Mouse (Mus musculus) Muller cell, postnatal 12 days (primary cell): ENCODE measurements at regions not wholly inside any gene's neighbourhood (a gene's known extent, or its start where the extent isn't known, plus 50 kb on each side); places are given as distances from the start of the nearest gene placed in this dataset.

ENCODE experiments used
- DNase-seq: peaks from one replicate; pipeline ENCODE4 v3.0.0-alpha.2; 2015; ENCODE audit errors: inconsistent ontology term

DNA sequence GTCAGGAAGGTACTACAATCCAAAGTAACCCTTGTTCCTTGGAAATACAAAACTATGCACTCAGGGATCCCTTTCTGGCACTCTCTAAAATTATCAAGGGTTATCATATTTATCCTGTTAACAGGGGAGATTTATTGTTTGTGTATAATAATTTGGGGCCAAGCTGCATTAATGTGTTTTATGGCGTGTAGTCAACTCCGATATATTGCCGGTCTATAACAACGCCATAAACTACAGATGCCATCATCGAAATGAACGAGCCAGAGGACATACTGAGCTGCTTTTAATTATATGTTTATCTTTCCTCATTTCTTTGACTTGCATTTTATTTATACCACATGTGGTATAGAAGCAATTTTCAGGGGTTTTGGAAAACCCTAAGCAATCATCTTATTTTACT lies 147.2 kb downstream of the Nr2f2 start:
- DNase-seq, result no peak

DNA sequence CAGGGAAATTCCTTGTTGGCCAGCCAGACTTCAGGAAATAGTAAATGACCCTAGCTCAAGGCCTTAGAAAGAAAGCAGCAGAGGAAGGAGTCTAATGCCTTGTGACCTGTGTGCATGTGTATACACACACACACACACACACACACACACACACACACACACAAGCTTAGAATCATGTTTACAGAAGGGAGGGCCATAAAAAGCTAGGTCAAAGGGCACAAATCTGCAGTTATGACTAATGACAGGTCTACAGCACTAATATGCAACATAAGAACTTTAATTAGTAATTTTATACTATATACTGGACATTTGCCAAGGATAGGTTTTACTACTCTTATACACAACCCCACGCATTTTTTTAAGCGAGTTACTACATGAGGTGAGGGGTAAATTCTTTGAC lies 149.4 kb downstream of the Nr2f2 start:
- DNase-seq, result no peak

DNA sequence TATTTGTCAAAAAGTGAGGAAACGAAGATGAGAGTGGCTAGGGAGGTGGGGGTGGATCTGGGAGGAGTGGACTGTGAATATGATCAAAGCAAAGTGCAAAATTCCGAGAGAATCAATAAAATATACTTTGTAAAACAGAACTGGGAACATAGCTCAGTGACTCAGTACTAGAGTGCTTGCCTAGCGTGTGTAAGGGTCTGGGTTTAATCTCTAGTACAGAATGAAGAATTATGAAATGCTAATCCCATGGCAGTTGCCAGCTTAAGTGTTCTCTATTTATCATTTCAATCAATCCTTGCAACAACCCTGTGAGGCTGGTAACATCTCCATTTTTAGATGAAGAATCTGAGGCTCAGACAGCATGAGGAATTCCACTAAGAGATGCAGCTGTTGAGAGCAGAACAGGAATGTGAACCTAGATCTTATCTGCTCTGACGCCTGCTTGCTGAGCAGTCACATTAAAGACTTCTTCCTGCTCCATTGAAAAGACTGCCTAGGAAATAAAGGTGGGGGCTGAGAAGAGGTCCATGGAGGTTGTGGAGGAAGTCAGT lies 152.5 kb downstream of the Nr2f2 start:
- DNase-seq, result no peak

DNA sequence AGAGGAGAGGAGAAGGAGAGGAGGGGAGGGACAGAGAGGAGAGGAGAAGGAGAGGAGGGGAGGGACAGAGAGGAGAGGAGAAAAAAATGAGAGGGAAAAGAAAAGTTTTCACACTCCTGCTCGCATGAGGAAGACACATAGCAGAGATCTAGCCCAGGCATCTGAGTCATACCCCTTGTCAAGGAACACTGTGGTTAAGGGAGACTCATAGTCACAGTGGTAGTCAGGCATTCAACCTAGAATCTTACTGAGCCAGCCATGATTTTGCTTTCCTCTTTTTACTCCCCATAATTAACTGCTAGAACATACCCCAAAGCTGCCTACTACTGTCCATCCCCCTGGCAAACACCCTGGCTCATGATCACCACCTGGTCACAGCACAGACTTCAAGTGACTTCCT lies 160.6 kb downstream of the Nr2f2 start:
- DNase-seq, result peak; percentile 10

GRCm38 (mm10) chr7:70200188-70200587 lies 166.3 kb downstream of the Nr2f2 start:
- DNase-seq, result peak; percentile 56

- no peak for DNase-seq
Measured at GRCm38 (mm10) chr7:70178956-70179355, 187.6 kb downstream of the Nr2f2 start.

DNA sequence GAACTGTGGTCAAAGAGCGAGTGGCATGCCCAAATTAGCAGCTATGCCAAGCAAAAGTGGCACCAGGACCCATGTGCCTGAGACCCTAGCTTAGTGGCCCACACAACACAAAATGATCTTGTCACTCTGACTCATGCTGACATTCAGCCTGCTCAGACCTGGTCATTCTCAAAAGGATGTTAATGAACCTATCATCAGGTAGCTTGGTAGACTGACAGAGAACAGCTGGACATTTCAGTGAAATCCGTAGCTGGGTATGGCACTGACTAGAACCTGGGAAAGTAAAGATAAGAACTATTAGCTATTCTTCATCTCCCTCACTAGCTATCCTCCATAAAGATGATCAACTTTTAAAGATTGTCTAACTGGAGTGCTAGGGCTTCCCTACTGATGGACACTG lies 188.5 kb downstream of the Nr2f2 start:
- no peak for DNase-seq

DNA sequence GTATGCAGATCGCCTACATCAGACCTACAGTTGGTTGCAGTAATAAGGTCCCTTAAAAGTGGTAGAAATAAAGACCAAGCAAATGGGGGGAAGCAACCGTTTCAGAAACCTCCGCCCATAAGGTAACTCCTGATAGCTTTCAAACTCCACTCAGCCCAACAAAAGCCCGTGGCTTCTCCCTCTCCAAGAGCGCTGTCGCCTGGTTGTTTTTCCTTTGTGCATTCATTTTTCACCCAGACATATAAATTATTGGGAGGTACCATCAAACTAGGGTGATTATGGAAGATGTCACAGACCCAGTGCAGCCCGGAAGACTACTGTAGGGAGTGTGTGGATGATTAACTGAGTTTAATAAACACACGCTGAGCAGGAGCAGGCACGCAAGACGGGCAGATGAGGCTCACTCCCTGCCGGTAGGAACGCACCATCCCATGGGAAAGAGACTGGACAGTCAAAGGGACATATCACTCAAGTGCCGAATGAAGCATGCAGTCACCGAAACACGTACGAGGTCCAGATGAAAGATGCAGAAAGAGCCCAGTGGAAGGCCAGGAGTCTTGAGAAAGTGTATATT lies 189.8 kb downstream of the Nr2f2 start:
- no peak for DNase-seq

DNA sequence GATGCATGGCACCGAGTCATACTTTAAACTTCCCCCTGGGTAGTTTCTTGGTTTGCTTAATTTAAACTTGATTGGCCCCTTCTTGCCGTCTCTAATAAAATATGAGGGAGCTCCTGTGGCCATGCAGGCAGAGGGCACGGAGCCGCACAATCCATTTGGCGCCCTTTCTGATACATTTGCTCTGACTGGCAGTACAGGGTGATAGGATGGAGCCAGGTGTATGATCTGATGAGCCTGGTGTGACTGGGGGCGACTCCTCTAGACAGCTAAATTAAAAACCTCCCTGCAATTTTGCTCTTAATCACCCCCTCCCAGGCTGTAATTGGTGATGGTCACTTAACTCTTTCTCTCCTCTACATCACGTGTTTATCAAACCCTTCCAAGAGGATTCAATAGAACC lies 190.4 kb downstream of the Nr2f2 start:
- no peak for DNase-seq

GRCm38 (mm10) chr7:70172431-70172830 lies 194.1 kb downstream of the Nr2f2 start:
- no peak for DNase-seq

- DNase-seq, result no peak
Measured at GRCm38 (mm10) chr7:70171456-70171855, 195.1 kb downstream of the Nr2f2 start.

DNA sequence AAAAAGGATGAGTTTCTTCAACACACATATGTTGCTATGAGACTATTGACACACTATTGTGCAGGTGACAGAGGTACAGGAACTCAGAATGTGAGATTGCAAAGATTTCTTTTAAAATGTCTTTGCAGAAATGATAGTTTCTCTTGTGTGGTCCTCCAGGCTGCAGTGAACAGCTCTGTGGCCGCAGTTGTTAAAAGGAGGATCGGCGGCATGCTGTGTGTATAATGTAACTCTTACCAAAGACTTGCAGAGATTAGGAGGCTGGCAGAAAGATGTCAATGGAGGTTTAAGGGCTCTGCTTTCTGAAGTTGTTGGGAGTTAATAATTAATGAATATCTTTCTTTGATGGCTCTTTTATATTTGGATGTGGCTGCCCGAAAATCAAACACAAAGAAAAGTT lies 198.5 kb downstream of the Nr2f2 start:
- no peak for DNase-seq

GRCm38 (mm10) chr7:70166081-70166480 lies 200.5 kb downstream of the Nr2f2 start:
- DNase-seq, result no peak

GRCm38 (mm10) chr7:70165501-70165900 lies 201.0 kb downstream of the Nr2f2 start:
- DNase-seq, result no peak

DNA sequence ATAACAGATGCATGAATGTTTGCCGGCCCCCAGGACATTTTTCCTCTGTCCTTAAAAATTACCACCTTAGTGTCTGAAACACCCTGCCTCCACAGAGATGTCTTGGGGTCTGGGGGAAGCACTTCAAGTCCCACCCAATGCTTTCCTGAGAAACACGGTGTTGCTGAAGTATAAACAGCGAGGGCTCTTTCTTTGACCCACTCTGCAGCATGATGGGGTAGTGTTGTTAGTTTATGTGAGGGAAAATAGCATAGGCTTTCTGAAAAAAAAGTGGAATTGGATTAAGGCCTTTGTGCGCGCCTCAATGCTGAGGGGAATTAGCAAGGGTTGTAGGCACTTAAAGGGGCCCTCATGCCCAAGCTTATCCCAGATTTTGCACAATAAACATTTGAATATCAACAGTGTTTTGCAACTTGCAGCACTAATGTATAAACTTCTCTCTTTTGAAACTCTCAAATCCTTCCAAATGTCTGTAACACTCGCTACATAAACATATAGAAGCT lies 201.8 kb downstream of the Nr2f2 start:
- no peak for DNase-seq

GRCm38 (mm10) chr7:70158531-70158930 lies 208.0 kb downstream of the Nr2f2 start:
- no peak for DNase-seq

GRCm38 (mm10) chr7:70144726-70145271 lies 221.7 kb downstream of the Nr2f2 start:
- peak; percentile 17 for DNase-seq

GRCm38 (mm10) chr7:70136837-70137236 lies 229.7 kb downstream of the Nr2f2 start:
- DNase-seq, result no peak

DNA sequence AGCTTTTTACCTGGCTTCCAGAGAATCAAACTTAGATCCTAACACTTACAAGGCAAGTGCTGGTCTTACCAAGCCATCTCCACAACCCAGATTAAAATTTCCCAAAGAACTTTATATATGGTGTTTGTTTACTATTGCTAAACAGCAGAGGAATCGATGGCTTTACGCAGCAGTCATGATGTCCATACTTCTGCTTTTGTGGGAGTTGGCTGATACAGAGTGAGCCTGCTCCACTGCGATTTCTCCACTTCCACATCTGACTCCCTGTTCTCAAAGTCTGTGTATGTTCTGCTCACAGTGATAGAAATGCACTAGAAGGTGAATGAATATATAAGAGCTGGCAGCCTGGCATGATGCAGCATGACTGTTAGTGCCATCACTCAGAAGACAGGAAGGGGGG lies 231.1 kb downstream of the Nr2f2 start:
- no peak for DNase-seq

GRCm38 (mm10) chr7:70129963-70130362 lies 236.6 kb downstream of the Nr2f2 start:
- no peak for DNase-seq

DNA sequence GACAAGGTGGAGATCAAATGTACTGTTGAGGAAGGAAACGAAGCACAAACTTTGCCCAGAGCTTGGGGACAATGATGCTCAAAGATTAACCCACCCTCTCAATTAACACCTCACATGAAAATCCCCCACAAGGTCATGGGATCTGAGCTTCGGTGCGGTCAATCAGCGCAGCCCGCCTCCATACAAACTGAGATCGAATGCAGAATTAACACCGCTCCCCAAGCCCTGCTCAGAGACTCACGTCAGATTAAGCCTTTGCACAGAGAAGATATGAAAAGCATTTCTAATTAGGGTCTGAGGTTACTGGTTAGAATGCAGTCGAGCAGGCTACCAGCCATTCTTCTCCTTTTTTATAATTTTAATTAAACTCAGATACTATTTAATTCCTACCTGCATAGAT lies 243.7 kb downstream of the Nr2f2 start:
- DNase-seq, result no peak

DNA sequence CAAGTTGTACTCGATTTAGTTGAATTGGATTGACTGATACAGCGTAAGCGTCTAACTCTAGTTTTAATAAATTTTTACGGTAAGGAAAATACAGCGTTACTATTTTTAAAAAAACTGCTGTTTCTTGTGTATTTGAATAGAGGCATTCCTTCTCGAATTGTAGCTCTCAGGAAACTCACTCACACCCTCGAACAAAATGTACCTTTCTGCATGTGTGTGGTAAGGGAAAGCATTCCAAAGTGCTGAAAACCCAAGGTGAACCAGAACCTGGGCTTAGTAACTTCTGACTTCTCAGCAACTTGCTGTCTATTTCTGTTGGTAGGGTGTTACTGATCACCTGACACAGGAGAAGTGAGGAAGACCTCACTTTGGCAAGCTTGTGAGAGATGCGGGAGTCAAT lies 247.0 kb downstream of the Nr2f2 start:
- no peak for DNase-seq

DNA sequence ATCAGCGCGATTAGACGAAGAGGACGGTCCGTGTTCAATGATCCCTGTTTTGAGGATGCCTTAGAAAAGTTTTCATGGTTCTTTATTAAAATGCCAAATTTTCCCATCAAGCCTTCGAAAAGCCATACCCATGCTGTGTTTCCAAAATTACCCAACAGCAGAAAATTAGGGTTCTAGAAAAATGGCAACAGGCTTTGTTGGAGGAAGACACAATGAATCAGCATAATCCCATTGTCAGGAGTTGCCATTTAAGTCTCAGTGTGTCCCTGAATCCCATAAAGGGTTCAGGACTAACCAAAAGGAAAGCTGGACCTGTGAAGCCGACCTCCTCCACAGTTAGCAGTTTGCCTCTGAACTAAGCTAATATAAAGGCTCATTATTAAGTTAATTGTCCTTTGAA lies 247.6 kb downstream of the Nr2f2 start:
- peak; percentile 32 for DNase-seq
